Mouse (Mus musculus): ENCODE measurements around the gene Aph1b. TPM values are rescaled to one million over a fixed set of nuclear protein-coding genes. Genes with fewer than 3 reads are reported as not detected.

Aph1b gene
- polyA plus RNA-seq (2017; shearing (Covaris generic)), result 0.90 TPM

GRCm38 (mm10) chr9:66795464-66796324 lies at the start of gene Aph1b:
Gene Aph1b, minus strand, starts transcription at chr9:66795490.

GRCm38 (mm10) chr9:66834318-66835096 lies 39.2 kb upstream of the Aph1b start, which contains the start of gene Aph1c:
Gene Aph1c, minus strand, starts transcription at chr9:66834726.

GRCm38 (mm10) chr9:66796739-66797138 lies 1.4 kb upstream of the Aph1b start, which contains the start of gene Gm10647:
Gene Gm10647, plus strand, starts transcription at chr9:66797039.

Other genes with a start within 250 kb of the Aph1b start
- gene Usp3, start 202.3 kb downstream of the Aph1b start, polyA plus RNA-seq (2017; shearing (Covaris generic)), result 205 TPM
- gene Car12, start 81.8 kb downstream of the Aph1b start, polyA plus RNA-seq (2017; shearing (Covaris generic)), result 6.2 TPM
- gene Gm10647, start 1.5 kb upstream of the Aph1b start, polyA plus RNA-seq (2017; shearing (Covaris generic)), result not detected
- gene Aph1c, start 39.2 kb upstream of the Aph1b start, polyA plus RNA-seq (2017; shearing (Covaris generic)), result 0.26 TPM
- gene Rab8b, start 124.2 kb upstream of the Aph1b start, polyA plus RNA-seq (2017; shearing (Covaris generic)), result 114 TPM
- 205 TPM for gene Rps27l, start 150.6 kb upstream of the Aph1b start, polyA plus RNA-seq (2017; shearing (Covaris generic))
- 34.9 TPM for gene Lactb, start 180.0 kb upstream of the Aph1b start, polyA plus RNA-seq (2017; shearing (Covaris generic))

Measured in CD4-positive, CD25-positive, alpha-beta regulatory T cell (primary cell).